Mouse (Mus musculus) activated CD4-positive, CD25-positive, alpha-beta regulatory T cell, adult 4 months (primary cell): ENCODE measurements around the gene Srpk3. TPM values are rescaled to one million over a fixed set of nuclear protein-coding genes. Genes with fewer than 3 reads are reported as not detected.

Source experiments
- ATAC-seq: one replicate; pipeline ENCODE4 v1.8.0; 2017
- polyA plus RNA-seq, 2 experiments: library from polyadenylated mRNA; unstranded; fragments of 100-300 nt; shearing (Covaris generic); gene quantifications; one replicate each; pipeline ENCODE4 v1.2.1; 2017

Srpk3 gene
- polyA plus RNA-seq, 2 experiments from 2014 or later, result 1.7 TPM; not detected in 1

DNA sequence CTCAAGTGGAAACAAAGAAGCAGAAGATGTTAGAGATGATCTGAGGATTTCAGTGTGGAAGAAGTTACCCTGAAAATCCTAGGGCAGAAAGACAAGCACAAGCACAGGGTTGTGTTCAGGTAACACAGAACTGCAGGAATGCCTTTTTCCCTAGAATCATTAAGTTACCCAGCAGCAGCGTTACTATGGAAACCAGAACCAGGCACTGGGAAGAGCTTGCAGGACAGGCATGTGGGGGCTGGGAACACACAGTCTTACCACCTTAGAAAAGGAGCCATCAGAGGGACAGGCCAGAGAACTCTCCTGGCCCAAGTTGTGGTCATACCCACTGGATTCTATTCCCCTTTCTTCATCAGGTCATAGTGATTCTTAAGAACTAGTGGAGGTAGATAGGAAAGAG is 31.6 kb downstream of the Srpk3 start:
- no peak for ATAC-seq

DNA sequence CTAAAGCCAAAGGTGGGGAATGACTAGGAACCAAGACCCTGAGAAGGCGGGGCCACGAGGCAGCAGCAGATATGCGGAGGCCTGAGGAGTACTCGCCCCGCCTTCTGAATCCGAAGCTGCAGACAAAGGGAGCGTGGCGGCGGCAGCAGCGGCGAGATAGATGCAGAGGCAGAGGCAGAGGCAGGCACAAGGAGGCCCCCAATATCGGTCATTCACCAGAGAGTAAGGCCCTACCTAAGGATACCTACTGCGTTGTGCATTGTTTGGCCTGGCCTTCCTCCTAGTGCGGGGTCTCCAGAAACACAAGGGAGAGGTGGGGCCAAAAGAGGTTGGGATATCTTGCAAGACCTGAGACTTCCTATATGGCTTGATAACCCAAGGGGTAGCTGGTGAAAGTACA is 40.9 kb downstream of the Srpk3 start:
- no peak for ATAC-seq

DNA sequence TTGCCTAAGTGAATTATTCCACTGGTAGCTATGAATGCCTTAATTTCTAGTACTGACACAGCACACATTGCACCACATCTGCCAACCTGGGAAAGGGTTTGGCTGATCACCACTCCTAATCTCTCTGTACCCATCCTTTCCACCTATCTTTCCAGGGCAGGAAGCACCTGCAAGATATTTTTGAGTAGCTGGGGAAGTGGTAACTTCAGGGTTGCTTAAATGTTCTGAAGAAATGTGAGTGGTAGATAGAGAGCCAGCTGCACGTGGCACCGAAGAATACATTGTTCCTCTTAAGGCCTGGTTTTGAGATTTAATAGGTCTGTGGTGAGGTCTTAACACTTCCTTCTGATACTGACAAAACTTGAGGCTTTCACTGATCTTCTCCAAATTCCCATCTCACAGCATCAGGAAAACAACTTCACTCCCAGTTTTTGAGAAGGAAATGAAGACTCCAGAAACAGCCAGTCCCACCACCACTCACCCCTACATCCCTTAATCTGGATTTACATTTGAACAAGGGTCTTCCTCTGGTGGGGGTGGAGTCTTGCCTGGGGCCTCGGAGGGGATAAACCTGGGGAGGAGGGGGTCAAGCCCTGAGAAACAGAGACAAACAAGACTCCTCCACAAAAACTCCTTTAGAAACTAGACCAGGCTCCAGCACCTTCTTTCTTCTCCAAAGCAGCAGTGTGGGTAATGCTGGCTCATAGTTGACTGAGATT is 42.5 kb downstream of the Srpk3 start:
- ATAC-seq, result no peak

DNA sequence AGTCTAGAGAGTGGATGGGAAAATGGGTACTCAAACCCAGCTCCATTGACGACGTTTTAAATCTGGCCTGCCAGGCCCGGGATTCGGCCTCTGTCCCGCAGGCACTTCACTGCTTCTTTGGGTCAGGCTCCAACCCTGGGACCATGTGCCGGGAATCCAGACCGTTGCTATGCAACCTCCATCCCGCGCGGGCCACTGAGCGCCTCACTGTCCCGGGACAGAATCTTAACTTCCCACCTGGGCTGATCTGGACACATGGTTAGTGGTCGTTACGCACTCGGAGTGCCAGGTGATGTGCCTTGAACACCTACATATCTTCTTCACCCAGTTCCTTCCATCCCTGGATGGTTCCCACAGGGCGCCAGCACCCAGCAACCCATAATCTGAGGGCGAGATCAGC is 49.5 kb downstream of the Srpk3 start:
- ATAC-seq, result no peak

DNA sequence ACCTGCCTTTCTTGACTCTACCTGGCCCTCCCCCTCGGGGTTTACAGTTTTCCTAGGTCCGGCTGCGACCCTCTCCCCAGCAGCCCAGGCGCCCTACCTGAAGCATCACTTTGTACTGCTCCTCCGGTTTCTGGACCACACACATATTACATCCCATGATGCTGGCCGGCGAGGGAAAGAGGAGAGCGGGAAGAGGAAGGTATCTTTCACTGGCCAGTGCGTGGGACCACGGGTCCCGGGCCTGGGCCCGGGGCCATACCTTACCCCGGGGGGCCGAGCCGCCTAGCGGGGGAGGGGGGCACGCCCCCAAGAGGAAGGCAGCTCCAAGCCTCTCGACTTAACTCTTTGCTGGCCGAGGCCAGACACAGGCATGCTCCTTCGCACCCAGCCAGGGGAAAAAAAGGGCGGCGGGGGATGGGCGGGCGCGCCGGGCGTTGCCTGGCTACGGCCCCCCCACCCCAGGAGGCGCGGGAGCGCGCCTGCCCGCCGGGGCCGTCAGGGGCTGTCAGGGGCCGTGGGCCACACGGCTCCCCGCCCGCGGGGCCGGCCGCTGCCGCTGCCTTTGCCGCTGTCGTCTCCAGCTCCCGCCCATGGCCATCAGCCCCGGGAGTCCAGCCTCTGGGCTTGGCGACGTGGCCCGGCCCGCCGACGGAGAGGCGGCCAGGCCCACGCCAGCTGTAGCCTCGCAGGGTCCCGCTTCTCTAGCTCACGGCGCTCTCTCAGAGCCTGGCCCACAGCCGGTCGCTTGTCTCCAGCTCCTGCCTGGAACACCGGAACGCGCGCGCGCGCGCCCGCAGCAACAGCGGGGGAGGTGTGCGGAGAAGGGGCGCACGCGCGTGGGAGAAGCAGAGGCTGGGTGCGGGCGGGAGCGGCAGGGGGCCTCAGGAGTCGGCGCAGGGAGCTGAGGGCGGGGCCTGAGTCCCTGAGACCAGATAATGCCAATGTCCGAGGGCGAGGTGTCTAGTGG is 50.3 kb downstream of the Srpk3 start, which contains the start of gene Pdzd4:
TSS of gene Pdzd4 (minus strand) at position 785 of the 967 bp plus-strand sequence.
- ATAC-seq, result no peak

Other genes starting within 250 kb of the Srpk3 start
- under 1 TPM in 1 of 2 experiments, not detected in 1; 0.23 TPM for gene Dusp9, start 135.0 kb upstream of the Srpk3 start, polyA plus RNA-seq
- gene Pnck, start 114.3 kb upstream of the Srpk3 start, polyA plus RNA-seq, result 1 to 10 TPM in 1 of 2 experiments, not detected in 1; 1.8 TPM
- gene Slc6a8, start 101.3 kb upstream of the Srpk3 start, polyA plus RNA-seq, result under 1 TPM; 0.36 to 0.61 TPM
- 100 to 1,000 TPM; 270 to 336 TPM for gene Bcap31, start 58.2 kb upstream of the Srpk3 start, polyA plus RNA-seq
- 10 to 100 TPM; 22.3 to 34.1 TPM for gene Abcd1, start 57.8 kb upstream of the Srpk3 start, polyA plus RNA-seq
- gene Plxnb3, start 17.3 kb upstream of the Srpk3 start, polyA plus RNA-seq, result not detected
- 100 to 1,000 TPM; 167 to 173 TPM for gene Idh3g, start 12.5 kb downstream of the Srpk3 start, polyA plus RNA-seq
- gene Ssr4, start 12.6 kb downstream of the Srpk3 start, polyA plus RNA-seq, result 100 to 1,000 TPM; 233 to 244 TPM
- under 1 TPM; 0.11 to 0.13 TPM for gene Pdzd4, start 50.6 kb downstream of the Srpk3 start, polyA plus RNA-seq
- gene Avpr2, start 117.7 kb downstream of the Srpk3 start, polyA plus RNA-seq, result 1 to 10 TPM; 1.8 to 2.7 TPM
- gene L1cam, start 121.7 kb downstream of the Srpk3 start, polyA plus RNA-seq, result 1 to 10 TPM; 8.8 to 9.8 TPM
- 100 to 1,000 TPM; 116 to 144 TPM for gene Arhgap4, start 147.5 kb downstream of the Srpk3 start, polyA plus RNA-seq
- 100 to 1,000 TPM; 185 to 192 TPM for gene Naa10, start 147.5 kb downstream of the Srpk3 start, polyA plus RNA-seq
- 1 to 10 TPM; 5.2 to 5.8 TPM for gene Renbp, start 156.4 kb downstream of the Srpk3 start, polyA plus RNA-seq
- 10 to 100 TPM; 26.8 to 36.6 TPM for gene Hcfc1, start 192.0 kb downstream of the Srpk3 start, polyA plus RNA-seq
- 10 to 100 TPM; 22.5 to 26.5 TPM for gene Irak1, start 249.5 kb downstream of the Srpk3 start, polyA plus RNA-seq